Mouse (Mus musculus) ES-E14 (cell line): ENCODE measurements around the gene Rab21.

Experiments used
- MAFK ChIP-seq: IDR thresholded peaks from 2 replicates; pipeline ENCODE4 v1.6.1; 2014; ENCODE audit warnings: mild to moderate bottlenecking, low read depth, low read length, inconsistent platforms; ENCODE audit not compliant: insufficient read depth
- ZC3H11A ChIP-seq: IDR thresholded peaks from 2 replicates; pipeline ENCODE4 v1.6.1; 2012; ENCODE audit warnings: low read depth, mild to moderate bottlenecking, inconsistent platforms, low read length, borderline replicate concordance
- ZNF384 ChIP-seq: IDR thresholded peaks from 2 replicates; pipeline ENCODE4 v1.6.1; 2012; ENCODE audit warnings: low read depth, low read length, inconsistent platforms

GRCm38 (mm10) chr10:115250235-115251087 lies 64.9 kb downstream of the Rab21 start:
- no peak for TF ChIP-seq MAFK
- TF ChIP-seq ZC3H11A, result no peak
- TF ChIP-seq ZNF384, result no peak
